Mouse (Mus musculus): ENCODE data around the gene Tmem116.

- no peak for TF ChIP-seq CTCF (IDR thresholded peaks at IDR 0.05; ENCODE audit: borderline replicate concordance, control insufficient read depth, extremely low read depth, insufficient read depth, low read length, poor library complexity)
- no peak for TF ChIP-seq POLR2A (IDR thresholded peaks at IDR 0.05; ENCODE audit: control insufficient read depth, extremely low read depth, insufficient read depth, low read length, poor library complexity)
Measured at GRCm38 (mm10) chr5:121549196-121549595, 97.5 kb downstream of the Tmem116 start.

Measured in thymus, adult 2 months (tissue).